Mouse (Mus musculus): ENCODE measurements at regions not wholly inside any gene's neighbourhood (a gene's known extent, or its start where the extent isn't known, plus 50 kb on each side); places are given as distances from the start of the nearest gene placed in this dataset.

- in situ Hi-C loops (cut with MboI, MseI), result no loop called here
These were observed 487.5 kb upstream of the Gm38303 start for GRCm38 (mm10) chr3:10823022-10823421.

- in situ Hi-C loops (cut with MboI, MseI), result no loop called here
These were observed 487.1 kb upstream of the Gm38303 start for GRCm38 (mm10) chr3:10822566-10822965.

- in situ Hi-C loops (cut with MboI, MseI), result loop anchor here (10.0 kb wide), 1 partner anchor 1488 kb away; no protein-coding TSS in a partner anchor
These were observed 440.9 kb upstream of the Gm38303 start for GRCm38 (mm10) chr3:10776258-10776995.

Data from T-helper 2 cell (primary cell).